Mouse (Mus musculus): ENCODE results near the gene Fam198a. TPM values are rescaled to one million over a fixed set of nuclear protein-coding genes. Genes with fewer than 3 reads are reported as not detected.

Gene Fam198a
- total and polyA plus RNA-seq, 2 experiments from 2014 or later = 2.1 to 7.5 TPM

DNA sequence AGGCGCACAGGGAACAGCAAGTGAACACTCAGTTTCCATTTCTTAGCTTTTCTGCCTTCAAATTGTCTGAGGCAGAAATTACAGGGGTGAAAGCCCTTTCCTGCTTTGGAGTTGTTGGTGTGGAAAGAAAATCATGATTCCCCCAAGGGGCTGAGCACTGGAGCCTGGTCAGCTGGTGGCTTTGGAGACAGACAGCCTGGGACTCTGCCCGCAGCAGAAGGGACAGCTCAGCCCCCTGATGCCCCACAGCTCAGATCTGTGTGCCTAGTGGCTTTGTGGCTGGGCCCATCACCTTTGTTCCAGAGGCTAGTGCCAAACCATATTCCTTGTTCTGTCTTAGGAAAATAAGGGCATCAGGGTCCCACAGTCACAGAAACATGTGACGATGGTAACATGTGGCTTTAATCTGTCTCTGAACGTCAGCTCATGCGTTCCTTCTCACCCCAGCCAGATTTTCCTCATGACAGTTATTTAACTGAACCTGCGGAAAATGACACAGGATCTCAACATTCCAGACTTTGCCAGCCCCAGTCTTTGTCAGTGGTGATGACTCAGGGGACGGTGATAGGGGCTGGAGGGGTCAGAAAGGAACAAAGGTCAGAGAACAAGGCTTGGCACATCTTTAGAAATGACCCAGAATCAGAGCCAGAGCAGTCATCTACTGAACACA lies 9.3 kb downstream of the Fam198a start:
- Histone ChIP-seq H3K4me3 (ENCODE audit: low read length) (no peak overlapping the region), H3K4me1 (ENCODE audit: insufficient read depth, low read length) (no peaks in the 10 kb centered on the region), H3K27ac (peak overlapping the region; percentile 32; the same call in 1 of the 2 replicates), H3K9ac (replicated peaks; ENCODE audit: low read length) (no peak overlapping the region), H3K36me3 (ENCODE audit: insufficient read depth, low read length) (no peaks in the 10 kb centered on the region), H3K27me3 (ENCODE audit: insufficient read depth, low read length) (no peaks in the 10 kb centered on the region), H3K9me3 (ENCODE audit: low read length) (no peaks in the 10 kb centered on the region), H3K4me2 (ENCODE audit: low read depth, low read length) (no peak overlapping the region)
- TF ChIP-seq CTCF (IDR thresholded peaks at IDR 0.05; ENCODE audit: low read depth) = no peak
- ATAC-seq (0 out of 2 replicates have a peak, but pooled peaks have one; percentile 29), DNase-seq (ENCODE audit: low spot score) (no peak)
- WGBS = 51% methylated on average over 7 of the region's 7 CpGs

DNA sequence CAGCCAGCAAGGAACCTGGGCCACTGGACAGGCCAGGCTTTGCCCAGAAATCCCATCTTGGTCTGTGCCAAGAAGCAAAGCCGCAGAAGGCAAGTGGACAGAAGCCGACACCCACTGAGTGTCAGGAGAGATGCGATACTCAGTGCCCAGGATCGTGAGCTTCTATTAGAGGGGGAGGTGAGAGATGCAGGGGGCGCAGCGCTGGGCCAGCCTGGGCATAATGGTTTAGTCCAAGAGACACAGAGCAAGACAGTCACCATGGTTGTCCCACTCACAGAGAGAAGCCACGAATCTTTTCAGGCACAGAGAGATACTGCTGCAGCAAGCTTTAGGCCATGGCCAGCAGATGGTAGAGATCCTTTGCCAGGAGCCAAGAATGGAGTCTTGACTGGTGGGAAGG lies 14.2 kb downstream of the Fam198a start:
- no peak overlapping the region for H3K9ac ChIP-seq (replicated peaks; ENCODE audit: low read length)
- no peak overlapping the region for H3K27ac ChIP-seq
- no peaks in the 10 kb centered on the region for H3K4me1 ChIP-seq (ENCODE audit: insufficient read depth, low read length)
- no peaks in the 10 kb centered on the region for H3K36me3 ChIP-seq (ENCODE audit: insufficient read depth, low read length)
- WGBS = 83% methylated on average over 7 of the region's 7 CpGs
- H3K27me3 ChIP-seq (ENCODE audit: insufficient read depth, low read length) = no peaks in the 10 kb centered on the region
- no peak overlapping the region for H3K4me2 ChIP-seq (ENCODE audit: low read depth, low read length)
- ATAC-seq (no peak), DNase-seq (ENCODE audit: low spot score) (no peak)
- no peaks in the 10 kb centered on the region for H3K9me3 ChIP-seq (ENCODE audit: low read length)
- TF ChIP-seq CTCF (IDR thresholded peaks at IDR 0.05; ENCODE audit: low read depth) = no peak
- H3K4me3 ChIP-seq (ENCODE audit: low read length) = no peak overlapping the region

DNA sequence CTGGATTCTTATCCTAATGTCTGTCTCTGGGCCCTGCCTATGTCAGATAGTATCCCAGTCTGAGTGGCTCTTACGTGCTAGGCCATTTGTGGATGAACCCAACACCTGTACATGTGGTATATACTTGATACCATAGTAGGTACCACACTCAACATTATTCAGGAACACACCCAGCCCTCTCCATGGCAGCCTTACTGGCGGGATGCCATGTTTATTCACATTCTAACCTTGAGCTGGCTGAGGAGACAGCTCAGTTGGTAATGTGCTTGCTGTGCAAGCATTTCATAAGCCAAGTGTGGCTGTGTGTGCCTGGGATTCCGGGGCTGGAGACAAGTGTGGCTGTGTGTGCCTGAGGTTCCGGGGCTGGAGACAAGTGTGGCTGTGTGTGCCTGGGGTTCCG lies 17.5 kb downstream of the Fam198a start:
- Histone ChIP-seq H3K27ac (no peak overlapping the region), H3K27me3 (ENCODE audit: insufficient read depth, low read length) (no peaks in the 10 kb centered on the region), H3K4me1 (ENCODE audit: insufficient read depth, low read length) (no peaks in the 10 kb centered on the region), H3K36me3 (ENCODE audit: insufficient read depth, low read length) (no peaks in the 10 kb centered on the region), H3K4me2 (ENCODE audit: low read depth, low read length) (no peak overlapping the region), H3K9me3 (ENCODE audit: low read length) (no peaks in the 10 kb centered on the region), H3K4me3 (ENCODE audit: low read length) (no peak overlapping the region), H3K9ac (replicated peaks; ENCODE audit: low read length) (no peak overlapping the region)
- DNase-seq (ENCODE audit: low spot score) (no peak), ATAC-seq (no peak)
- no peak for TF ChIP-seq CTCF (IDR thresholded peaks at IDR 0.05; ENCODE audit: low read depth)
- 61% methylated on average over 5 of the region's 5 CpGs for WGBS

DNA sequence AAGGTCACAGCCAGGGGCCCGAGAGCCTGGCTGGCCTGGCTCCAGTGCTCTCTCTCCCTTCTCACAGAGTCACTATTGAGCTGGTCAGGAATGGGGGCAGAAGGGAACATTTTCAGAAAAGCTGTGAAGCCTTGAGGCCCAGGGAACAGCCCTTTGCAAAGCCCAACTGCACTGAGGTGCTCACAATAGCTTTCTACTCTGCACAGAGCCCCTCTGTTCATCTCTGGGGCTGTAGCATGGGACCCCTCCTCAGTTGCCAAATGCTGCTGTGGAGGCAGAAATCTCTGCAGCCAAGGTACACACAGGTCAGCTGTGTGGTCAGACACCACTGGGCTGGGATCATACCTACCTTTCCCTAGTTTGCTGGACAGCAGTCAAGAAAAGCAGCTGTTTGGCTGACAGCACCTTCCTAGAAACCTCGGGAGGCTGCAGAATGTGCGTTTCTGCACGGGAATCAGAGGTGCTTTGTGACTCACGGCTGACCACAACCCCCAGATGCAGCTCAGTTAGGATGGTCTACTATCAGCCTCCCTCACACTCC lies 19.1 kb downstream of the Fam198a start:
- no peak overlapping the region for H3K4me3 ChIP-seq (ENCODE audit: low read length)
- H3K9me3 ChIP-seq (ENCODE audit: low read length) = no peaks in the 10 kb centered on the region
- peak; percentile 22 for DNase-seq (ENCODE audit: low spot score)
- peaks cover 6% of the 10 kb centered on the region; the same call in 1 of the 2 replicates for H3K4me1 ChIP-seq (ENCODE audit: insufficient read depth, low read length)
- H3K27ac ChIP-seq = peak overlapping the region; percentile 78
- H3K4me2 ChIP-seq (ENCODE audit: low read depth, low read length) = no peak overlapping the region
- TF ChIP-seq CTCF (IDR thresholded peaks at IDR 0.05; ENCODE audit: low read depth) = no peak
- H3K9ac ChIP-seq (replicated peaks; ENCODE audit: low read length) = no peak overlapping the region
- 37% methylated on average over 5 of the region's 5 CpGs for WGBS
- H3K27me3 ChIP-seq (ENCODE audit: insufficient read depth, low read length) = no peaks in the 10 kb centered on the region
- no peaks in the 10 kb centered on the region for H3K36me3 ChIP-seq (ENCODE audit: insufficient read depth, low read length)
- ATAC-seq = peak; percentile 53; the same call in 1 of the 2 replicates

DNA sequence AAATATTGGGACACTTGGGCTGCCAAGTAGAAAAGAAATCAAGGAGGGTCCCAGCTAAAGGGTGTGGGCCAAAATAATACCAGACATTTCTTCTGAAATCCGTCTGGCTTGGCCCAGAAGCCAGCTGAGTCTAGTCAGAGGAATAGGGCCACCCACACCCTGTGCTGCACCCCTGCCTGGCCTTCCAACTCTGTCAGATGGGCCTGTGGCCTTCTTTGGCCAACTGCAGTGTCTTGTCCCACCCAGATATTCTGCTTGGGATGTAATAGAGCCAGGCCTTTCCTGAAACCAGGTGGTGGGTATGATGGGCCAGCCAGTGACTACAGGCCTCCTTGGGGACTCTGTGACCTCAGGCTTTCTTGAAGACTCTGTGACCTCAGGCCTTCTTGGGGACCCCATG lies 22.4 kb downstream of the Fam198a start:
- 60% methylated on average over 1 of the region's 1 CpGs for WGBS
- ATAC-seq = no peak

DNA sequence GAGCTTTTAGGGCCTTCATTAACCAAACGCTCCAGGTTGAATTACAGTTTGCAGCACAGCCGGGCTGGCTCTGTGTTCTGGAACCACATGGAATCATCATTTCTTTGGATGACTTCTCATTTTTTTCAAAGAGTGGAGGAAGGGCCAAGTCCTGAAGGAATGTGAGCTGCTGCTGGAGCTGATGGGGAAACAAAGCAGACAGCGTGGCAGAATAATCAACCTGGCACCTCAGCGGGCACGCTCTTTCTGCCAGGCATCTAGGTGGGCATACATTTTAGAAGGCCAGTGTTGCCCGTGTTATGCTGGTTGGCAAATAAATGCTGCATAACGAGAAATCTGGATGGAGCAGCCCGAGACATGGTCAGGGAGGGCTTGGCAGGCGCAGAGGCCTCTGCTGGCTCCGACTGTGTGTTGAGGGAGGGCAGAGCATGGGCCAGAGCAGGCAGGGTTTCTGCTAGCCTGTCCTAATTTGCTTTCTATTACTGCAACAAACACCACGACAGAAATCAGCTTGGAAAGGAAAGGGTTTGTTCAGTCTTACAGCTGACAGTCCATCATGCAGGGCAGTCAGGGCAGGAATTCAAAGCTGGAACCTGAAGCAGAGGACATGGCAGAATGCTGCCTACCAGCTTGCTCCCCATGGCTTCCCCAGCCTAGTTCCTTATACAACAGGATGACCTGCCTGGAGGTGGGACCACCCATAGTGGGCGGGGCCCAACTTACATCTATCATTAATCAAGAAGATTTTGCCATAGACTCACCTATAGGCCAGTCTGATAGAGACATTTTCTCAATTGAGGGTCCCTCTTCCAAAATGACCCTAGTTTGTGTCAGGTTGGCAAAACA lies 23.6 kb downstream of the Fam198a start:
- no peak overlapping the region for H3K4me3 ChIP-seq (ENCODE audit: low read length)
- DNase-seq (ENCODE audit: low spot score) (peak; percentile 34), ATAC-seq (peak; percentile 60; the same call in 1 of the 2 replicates)
- H3K36me3 ChIP-seq (ENCODE audit: insufficient read depth, low read length) = no peaks in the 10 kb centered on the region
- no peak for TF ChIP-seq CTCF (IDR thresholded peaks at IDR 0.05; ENCODE audit: low read depth)
- H3K27me3 ChIP-seq (ENCODE audit: insufficient read depth, low read length) = no peaks in the 10 kb centered on the region
- no peaks in the 10 kb centered on the region for H3K9me3 ChIP-seq (ENCODE audit: low read length)
- no peak overlapping the region for H3K9ac ChIP-seq (replicated peaks; ENCODE audit: low read length)
- WGBS = 52% methylated on average over 12 of the region's 12 CpGs
- peaks cover 6% of the 10 kb centered on the region; the same call in 1 of the 2 replicates for H3K4me1 ChIP-seq (ENCODE audit: insufficient read depth, low read length)
- H3K4me2 ChIP-seq (ENCODE audit: low read depth, low read length) = no peak overlapping the region
- peak overlapping the region; percentile 65 for H3K27ac ChIP-seq

More for the DNA sequence above, 22.4 kb downstream of the Fam198a start:
- no peak for TF ChIP-seq CTCF (IDR thresholded peaks at IDR 0.05; ENCODE audit: low read depth)
- peaks cover 6% of the 10 kb centered on the region; the same call in 1 of the 2 replicates for H3K4me1 ChIP-seq (ENCODE audit: insufficient read depth, low read length)
- H3K4me3 ChIP-seq (ENCODE audit: low read length) = no peak overlapping the region
- DNase-seq (ENCODE audit: low spot score) = no peak
- no peak overlapping the region for H3K4me2 ChIP-seq (ENCODE audit: low read depth, low read length)
- H3K27ac ChIP-seq = no peak overlapping the region
- H3K27me3 ChIP-seq (ENCODE audit: insufficient read depth, low read length) = no peaks in the 10 kb centered on the region
- H3K9me3 ChIP-seq (ENCODE audit: low read length) = no peaks in the 10 kb centered on the region
- H3K36me3 ChIP-seq (ENCODE audit: insufficient read depth, low read length) = no peaks in the 10 kb centered on the region
- no peak overlapping the region for H3K9ac ChIP-seq (replicated peaks; ENCODE audit: low read length)
